Mouse (Mus musculus): ENCODE results near the gene Pde4d. TPM values are rescaled to one million over a fixed set of nuclear protein-coding genes. Genes with fewer than 3 reads are reported as not detected.

Pde4d gene
- polyA plus RNA-seq, 1 experiment from 2014 or later: 18.6 TPM

GRCm38 (mm10) chr13:109052805-109053204, 603.1 kb downstream of the Pde4d start:
- Histone ChIP-seq H3K4me3 (ENCODE audit: low read depth, low read length) (no peak overlapping the region), H3K4me1 (replicated peaks; ENCODE audit: control insufficient read depth, insufficient read depth, low read length) (no peaks in the 10 kb centered on the region), H3K27me3 (replicated peaks; ENCODE audit: control insufficient read depth, insufficient read depth, low read length) (0 out of 2 replicates have a peak, but pooled peaks cover 4% of the 10 kb centered on the region), H3K4me2 (ENCODE audit: low read length) (no peak overlapping the region), H3K9ac (ENCODE audit: low read length) (no peak overlapping the region), H3K27ac (ENCODE audit: low read depth) (no peak overlapping the region), H3K9me3 (ENCODE audit: control insufficient read depth, low read length) (no peaks in the 10 kb centered on the region), H3K36me3 (ENCODE audit: control insufficient read depth, insufficient read depth, low read length) (no peaks in the 10 kb centered on the region)
- 76% methylated on average over 2 of the region's 2 CpGs for WGBS
- DNase-seq (ENCODE audit: low spot score) (no peak), ATAC-seq (replicated peaks; ENCODE audit: low FRiP score, low TSS enrichment, low read depth) (no peak)

- Histone ChIP-seq H3K27me3 (replicated peaks; ENCODE audit: control insufficient read depth, insufficient read depth, low read length) (0 out of 2 replicates have a peak, but pooled peaks cover 4% of the 10 kb centered on the region), H3K4me2 (ENCODE audit: low read length) (no peak overlapping the region), H3K4me3 (ENCODE audit: low read depth, low read length) (no peak overlapping the region), H3K9me3 (ENCODE audit: control insufficient read depth, low read length) (no peaks in the 10 kb centered on the region), H3K27ac (ENCODE audit: low read depth) (no peak overlapping the region), H3K36me3 (ENCODE audit: control insufficient read depth, insufficient read depth, low read length) (no peaks in the 10 kb centered on the region), H3K4me1 (replicated peaks; ENCODE audit: control insufficient read depth, insufficient read depth, low read length) (no peaks in the 10 kb centered on the region), H3K9ac (ENCODE audit: low read length) (no peak overlapping the region)
- DNase-seq (ENCODE audit: low spot score) (no peak), ATAC-seq (replicated peaks; ENCODE audit: low FRiP score, low TSS enrichment, low read depth) (no peak)
- 75% methylated on average over 10 of the region's 10 CpGs for WGBS
These were observed 603.7 kb downstream of the Pde4d start for GRCm38 (mm10) chr13:109053242-109054018.

- 16% methylated on average over 4 of the region's 4 CpGs for WGBS
- Histone ChIP-seq H3K27me3 (replicated peaks; ENCODE audit: control insufficient read depth, insufficient read depth, low read length) (no peaks in the 10 kb centered on the region), H3K36me3 (ENCODE audit: control insufficient read depth, insufficient read depth, low read length) (no peaks in the 10 kb centered on the region), H3K9ac (ENCODE audit: low read length) (no peak overlapping the region), H3K27ac (ENCODE audit: low read depth) (no peak overlapping the region), H3K4me1 (replicated peaks; ENCODE audit: control insufficient read depth, insufficient read depth, low read length) (no peaks in the 10 kb centered on the region), H3K4me2 (ENCODE audit: low read length) (no peak overlapping the region), H3K4me3 (ENCODE audit: low read depth, low read length) (no peak overlapping the region), H3K9me3 (ENCODE audit: control insufficient read depth, low read length) (no peaks in the 10 kb centered on the region)
- DNase-seq (ENCODE audit: low spot score) (no peak), ATAC-seq (replicated peaks; ENCODE audit: low FRiP score, low TSS enrichment, low read depth) (no peak)
These were observed 608.3 kb downstream of the Pde4d start for GRCm38 (mm10) chr13:109058045-109058444.

GRCm38 (mm10) chr13:109066581-109067159, 616.9 kb downstream of the Pde4d start:
- H3K9ac ChIP-seq (ENCODE audit: low read length): no peak overlapping the region
- H3K36me3 ChIP-seq (ENCODE audit: control insufficient read depth, insufficient read depth, low read length): no peaks in the 10 kb centered on the region
- ATAC-seq (replicated peaks; ENCODE audit: low FRiP score, low TSS enrichment, low read depth): no peak
- H3K9me3 ChIP-seq (ENCODE audit: control insufficient read depth, low read length): no peaks in the 10 kb centered on the region
- no peaks in the 10 kb centered on the region for H3K4me1 ChIP-seq (replicated peaks; ENCODE audit: control insufficient read depth, insufficient read depth, low read length)
- no peaks in the 10 kb centered on the region for H3K27me3 ChIP-seq (replicated peaks; ENCODE audit: control insufficient read depth, insufficient read depth, low read length)
- H3K27ac ChIP-seq (ENCODE audit: low read depth): no peak overlapping the region
- DNase-seq (ENCODE audit: low spot score): no peak
- H3K4me2 ChIP-seq (ENCODE audit: low read length): no peak overlapping the region
- no peak overlapping the region for H3K4me3 ChIP-seq (ENCODE audit: low read depth, low read length)
- WGBS: 71% methylated on average over 4 of the region's 4 CpGs

- Histone ChIP-seq H3K27me3 (replicated peaks; ENCODE audit: control insufficient read depth, insufficient read depth, low read length) (no peaks in the 10 kb centered on the region), H3K4me2 (ENCODE audit: low read length) (no peak overlapping the region), H3K9me3 (ENCODE audit: control insufficient read depth, low read length) (no peaks in the 10 kb centered on the region), H3K36me3 (ENCODE audit: control insufficient read depth, insufficient read depth, low read length) (no peaks in the 10 kb centered on the region), H3K4me3 (ENCODE audit: low read depth, low read length) (no peak overlapping the region), H3K9ac (ENCODE audit: low read length) (no peak overlapping the region), H3K27ac (ENCODE audit: low read depth) (peak overlapping the region; percentile 2; the same call in 1 of the 2 replicates), H3K4me1 (replicated peaks; ENCODE audit: control insufficient read depth, insufficient read depth, low read length) (no peaks in the 10 kb centered on the region)
- peak; percentile 83 for ATAC-seq (replicated peaks; ENCODE audit: low FRiP score, low TSS enrichment, low read depth)
- peak; percentile 65 for DNase-seq (ENCODE audit: low spot score)
- WGBS: 47% methylated on average over 8 of the region's 8 CpGs
These were observed 618.8 kb downstream of the Pde4d start for GRCm38 (mm10) chr13:109068258-109069219.

GRCm38 (mm10) chr13:109073371-109073770, 623.6 kb downstream of the Pde4d start:
- ATAC-seq (replicated peaks; ENCODE audit: low FRiP score, low TSS enrichment, low read depth): no peak
- no peak overlapping the region for H3K27ac ChIP-seq (ENCODE audit: low read depth)
- no peak overlapping the region for H3K4me2 ChIP-seq (ENCODE audit: low read length)
- WGBS: 35% methylated on average over 2 of the region's 2 CpGs
- H3K4me3 ChIP-seq (ENCODE audit: low read depth, low read length): no peak overlapping the region
- no peaks in the 10 kb centered on the region for H3K9me3 ChIP-seq (ENCODE audit: control insufficient read depth, low read length)
- H3K9ac ChIP-seq (ENCODE audit: low read length): no peak overlapping the region
- no peak for DNase-seq (ENCODE audit: low spot score)
- no peaks in the 10 kb centered on the region for H3K4me1 ChIP-seq (replicated peaks; ENCODE audit: control insufficient read depth, insufficient read depth, low read length)
- no peaks in the 10 kb centered on the region for H3K36me3 ChIP-seq (ENCODE audit: control insufficient read depth, insufficient read depth, low read length)
- no peaks in the 10 kb centered on the region for H3K27me3 ChIP-seq (replicated peaks; ENCODE audit: control insufficient read depth, insufficient read depth, low read length)

- H3K36me3 ChIP-seq (ENCODE audit: control insufficient read depth, insufficient read depth, low read length): no peaks in the 10 kb centered on the region
- no peak overlapping the region for H3K4me3 ChIP-seq (ENCODE audit: low read depth, low read length)
- no peaks in the 10 kb centered on the region for H3K27me3 ChIP-seq (replicated peaks; ENCODE audit: control insufficient read depth, insufficient read depth, low read length)
- DNase-seq (ENCODE audit: low spot score) (no peak), ATAC-seq (replicated peaks; ENCODE audit: low FRiP score, low TSS enrichment, low read depth) (no peak)
- H3K27ac ChIP-seq (ENCODE audit: low read depth): no peak overlapping the region
- H3K9me3 ChIP-seq (ENCODE audit: control insufficient read depth, low read length): no peaks in the 10 kb centered on the region
- H3K4me1 ChIP-seq (replicated peaks; ENCODE audit: control insufficient read depth, insufficient read depth, low read length): no peaks in the 10 kb centered on the region
- WGBS: 61% methylated on average over 4 of the region's 4 CpGs
- H3K9ac ChIP-seq (ENCODE audit: low read length): no peak overlapping the region
- H3K4me2 ChIP-seq (ENCODE audit: low read length): no peak overlapping the region
These were observed 624.3 kb downstream of the Pde4d start for GRCm38 (mm10) chr13:109074078-109074477.

- Histone ChIP-seq H3K27me3 (replicated peaks; ENCODE audit: control insufficient read depth, insufficient read depth, low read length) (no peaks in the 10 kb centered on the region), H3K9me3 (ENCODE audit: control insufficient read depth, low read length) (no peaks in the 10 kb centered on the region), H3K4me2 (ENCODE audit: low read length) (no peak overlapping the region), H3K4me3 (ENCODE audit: low read depth, low read length) (no peak overlapping the region), H3K9ac (ENCODE audit: low read length) (no peak overlapping the region), H3K36me3 (ENCODE audit: control insufficient read depth, insufficient read depth, low read length) (no peaks in the 10 kb centered on the region), H3K4me1 (replicated peaks; ENCODE audit: control insufficient read depth, insufficient read depth, low read length) (no peaks in the 10 kb centered on the region), H3K27ac (ENCODE audit: low read depth) (no peak overlapping the region)
- no peak for DNase-seq (ENCODE audit: low spot score)
- WGBS: 84% methylated on average over 3 of the region's 3 CpGs
- no peak for ATAC-seq (replicated peaks; ENCODE audit: low FRiP score, low TSS enrichment, low read depth)
These were observed 642.9 kb downstream of the Pde4d start for GRCm38 (mm10) chr13:109092654-109093053.
